Mouse (Mus musculus): ENCODE measurements around the gene Nadsyn1.

DNA sequence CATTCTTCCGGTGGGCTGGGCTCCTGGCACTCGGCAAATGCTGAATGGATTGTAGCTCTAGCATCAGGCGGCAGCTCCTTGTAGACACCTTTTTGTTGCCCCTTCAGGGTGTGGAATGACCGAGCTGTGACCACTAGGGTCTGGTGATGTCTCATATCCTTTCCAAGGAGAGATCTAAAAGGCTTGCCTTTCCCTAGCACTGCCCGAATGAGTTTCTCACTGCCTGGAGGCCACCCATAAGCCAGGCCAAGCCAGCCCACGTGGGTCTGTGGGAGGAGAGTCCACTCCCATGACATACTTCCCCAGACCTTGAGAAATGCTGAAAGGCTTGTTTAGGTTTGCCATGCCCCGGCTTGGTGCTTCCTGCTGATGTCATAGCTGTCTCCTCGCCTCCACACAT is 9.5 kb upstream of the Nadsyn1 start:
- TF ChIP-seq POLR2A (IDR thresholded peaks at IDR 0.05; ENCODE audit: low read depth, low read length) (no peak), CTCF (IDR thresholded peaks at IDR 0.05; ENCODE audit: extremely low read depth, insufficient read depth, insufficient read length, insufficient replicate concordance) (no peak)
